Mouse (Mus musculus) bone marrow, adult 2 months (tissue): ENCODE results near the gene Smim4. TPM values are rescaled to one million over a fixed set of nuclear protein-coding genes. Genes with fewer than 3 reads are reported as not detected.
A peak's percentile ranks its signal among the peaks of the same experiment; 100 is the strongest.

Experiments
- H3K27ac ChIP-seq: fragments of 200-500 bp; 2 replicates; pipeline ENCODE4 v1.5.1; 2012; ENCODE audit warnings: low read depth, mild to moderate bottlenecking, control low read depth, inconsistent platforms, low read length; ENCODE audit not compliant: control insufficient read depth, poor library complexity, insufficient read depth
- H3K4me1 ChIP-seq: fragments of 200-500 bp; 2 replicates; pipeline ENCODE4 v1.6.1; 2011; ENCODE audit warnings: low read length; ENCODE audit not compliant: control insufficient read depth, insufficient read depth
- H3K4me3 ChIP-seq: fragments of 200-500 bp; replicated peaks from 2 replicates; pipeline ENCODE3; 2011; ENCODE audit warnings: mild to moderate bottlenecking, low read depth, low read length, control low read depth; ENCODE audit not compliant: control insufficient read depth
- CTCF ChIP-seq: fragments of 200-500 bp; IDR thresholded peaks from 2 replicates; pipeline ENCODE4 v1.5.1; 2011; ENCODE audit warnings: low read length, control low read depth; ENCODE audit not compliant: control insufficient read depth, insufficient read depth
- POLR2A ChIP-seq: fragments of 200-500 bp; IDR thresholded peaks from 2 replicates; pipeline ENCODE4 v1.6.1; 2011; ENCODE audit warnings: low read depth, mild to moderate bottlenecking, control low read depth, low read length, borderline replicate concordance; ENCODE audit not compliant: control insufficient read depth
- WGBS: fragments of 180-500 bp; shearing (Covaris S2); methylation state at CpG from one replicate; pipeline ENCODE4 v1.1.7; 2018; 5-methylcytosine and 5-hydroxymethylcytosine counted together
- polyA plus RNA-seq: library from polyadenylated mRNA; stranded (reverse); fragments of >200 nt; gene quantifications from 2 replicates; pipeline ENCODE4 v1.2.4, GENCODE M21; 2011; ENCODE audit warnings: low replicate concordance; ENCODE audit not compliant: missing spikeins, insufficient read depth, insufficient read length

Gene Smim4
- polyA plus RNA-seq, 1 experiment: 29.0 TPM

- H3K27ac ChIP-seq: peak overlapping the region; percentile 17; the same call in 1 of the 2 replicates
- 1% methylated on average over 43 of the region's 43 CpGs for WGBS
- H3K4me1 ChIP-seq: peaks cover 5% of the 10 kb centered on the region; the same call in 1 of the 2 replicates
These were observed 2.6 kb upstream of the Smim4 start for GRCm38 (mm10) chr14:31131272-31131821.

GRCm38 (mm10) chr14:31130236-31131220 is 1.8 kb upstream of the Smim4 start, which contains the start of gene Nt5dc2:
Nt5dc2 (plus strand) TSS chr14:31131053.
- 6% methylated on average over 63 of the region's 63 CpGs for WGBS
- TF ChIP-seq POLR2A (no peak), CTCF (no peak)
- peaks cover 5% of the 10 kb centered on the region; the same call in 1 of the 2 replicates for H3K4me1 ChIP-seq
- H3K4me3 ChIP-seq: peak within 1 kb of the TSS; percentile 79
- H3K27ac ChIP-seq: peak within 1 kb of the TSS; percentile 37

More at GRCm38 (mm10) chr14:31131272-31131821, 2.6 kb upstream of the Smim4 start:
- TF ChIP-seq POLR2A: no peak
- TF ChIP-seq CTCF: no peak
- H3K4me3 ChIP-seq: peak overlapping the region; percentile 79

GRCm38 (mm10) chr14:31129326-31130235 is 825 bp upstream of the Smim4 start:
- Histone ChIP-seq H3K27ac (no peak overlapping the region), H3K4me1 (peaks cover 5% of the 10 kb centered on the region; the same call in 1 of the 2 replicates), H3K4me3 (peak overlapping the region; percentile 58)
- WGBS: 52% methylated on average over 15 of the region's 15 CpGs
- no peak for TF ChIP-seq CTCF
- TF ChIP-seq POLR2A: no peak

- Histone ChIP-seq H3K4me1 (peaks cover 5% of the 10 kb centered on the region; the same call in 1 of the 2 replicates), H3K4me3 (peak overlapping the region; percentile 77), H3K27ac (peak overlapping the region; percentile 87)
- TF ChIP-seq CTCF (no peak), POLR2A (no peak)
- WGBS: under 1% methylated on average over 23 of the region's 23 CpGs
These were observed 493 bp downstream of the Smim4 start for GRCm38 (mm10) chr14:31128101-31128825.

DNA sequence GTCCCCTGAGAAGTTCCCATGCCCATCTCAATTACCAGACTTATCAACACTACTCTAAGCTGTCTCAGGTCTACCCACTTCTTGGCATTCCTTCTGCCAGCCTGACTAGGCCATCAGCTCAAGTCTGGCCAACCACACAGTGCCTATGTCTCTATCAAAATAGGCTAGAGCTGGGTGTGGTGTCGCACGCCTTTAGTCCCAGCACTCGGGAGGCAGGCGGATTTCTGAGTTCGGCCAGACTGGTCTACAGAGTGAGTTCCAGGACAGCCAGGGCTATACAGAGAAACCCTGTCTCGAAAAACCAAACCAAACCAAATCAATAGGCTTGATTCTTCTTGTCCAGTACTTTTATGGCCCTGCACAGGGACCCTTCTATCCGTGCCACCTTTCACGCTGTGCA is 1.9 kb downstream of the Smim4 start:
- H3K27ac ChIP-seq: no peak overlapping the region
- peaks cover 5% of the 10 kb centered on the region; the same call in 1 of the 2 replicates for H3K4me1 ChIP-seq
- no peak overlapping the region for H3K4me3 ChIP-seq
- TF ChIP-seq CTCF: no peak
- no peak for TF ChIP-seq POLR2A
- WGBS: 74% methylated on average over 8 of the region's 8 CpGs

DNA sequence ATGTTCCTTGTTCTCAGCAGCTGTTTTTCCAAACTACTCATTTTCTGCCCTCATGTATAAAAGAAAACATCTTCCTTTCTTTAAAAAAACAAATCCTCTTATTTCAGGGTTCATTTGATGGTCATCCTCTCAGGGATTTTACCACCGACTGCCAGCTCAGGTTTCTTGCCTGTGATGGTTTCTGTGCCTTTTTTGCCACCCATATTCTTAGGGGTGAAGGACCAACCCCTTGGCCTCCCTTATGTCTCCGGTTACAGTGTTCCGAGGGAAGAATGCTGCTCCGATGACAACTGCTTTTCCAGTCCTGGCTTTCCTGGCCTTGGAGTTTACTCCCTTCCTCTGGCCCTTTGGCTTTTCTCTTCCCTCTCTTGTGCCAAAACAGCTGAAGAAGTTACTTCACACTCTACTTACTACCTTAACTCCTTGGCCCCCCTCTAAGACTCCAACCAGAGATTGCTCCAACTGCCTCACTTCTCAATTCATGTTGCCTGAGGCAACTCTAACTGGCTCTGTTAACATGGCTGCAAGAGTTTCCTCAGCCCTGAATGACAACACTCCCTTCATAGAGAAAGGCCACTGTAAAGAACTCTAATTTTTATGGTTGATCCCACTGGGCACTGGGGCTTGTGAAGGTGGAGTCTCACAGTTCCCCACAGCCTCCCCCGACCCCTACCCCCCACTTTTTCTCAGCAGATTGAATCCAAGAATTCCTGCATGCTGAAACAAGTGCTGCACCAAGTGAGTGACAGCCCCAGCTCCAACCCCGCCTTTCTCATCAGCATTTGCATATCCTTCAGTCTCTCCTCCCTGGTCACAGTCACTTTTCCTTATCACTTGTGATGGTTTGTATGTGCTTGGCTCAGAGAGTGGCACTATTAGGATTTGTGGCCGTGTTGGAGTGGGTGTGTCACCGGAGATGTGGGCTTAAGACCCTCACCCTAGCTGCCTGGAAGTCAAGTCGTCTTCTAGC is 3.4 kb downstream of the Smim4 start:
- peaks cover 3% of the 10 kb centered on the region; the same call in 1 of the 2 replicates for H3K4me1 ChIP-seq
- peak overlapping the region; percentile 31 for H3K27ac ChIP-seq
- H3K4me3 ChIP-seq: no peak overlapping the region
- WGBS: 62% methylated on average over 9 of the region's 9 CpGs
- TF ChIP-seq POLR2A: no peak
- TF ChIP-seq CTCF: no peak
